Mouse (Mus musculus): ENCODE data around the gene Psors1c2.

DNA sequence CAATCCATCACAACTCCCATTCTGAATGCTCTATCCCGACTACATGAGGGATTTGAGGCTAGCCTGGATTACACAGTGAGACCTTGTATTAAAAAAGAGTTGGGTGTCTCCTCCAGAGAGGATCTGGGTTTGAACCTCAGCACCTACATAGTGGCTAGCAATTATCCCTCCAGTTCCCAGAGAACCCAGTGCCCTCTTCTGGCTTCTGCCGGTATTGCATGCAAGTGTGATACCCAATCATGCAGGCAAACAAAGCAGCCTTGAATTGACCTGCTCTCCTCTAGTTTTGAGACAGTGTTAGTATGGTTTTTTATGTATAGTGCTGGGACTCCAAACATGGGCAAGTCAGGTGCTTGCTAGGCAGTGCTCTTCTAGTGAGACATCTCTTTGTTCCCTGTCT is 19.1 kb upstream of the Psors1c2 start:
- TF ChIP-seq CTCF (IDR thresholded peaks at IDR 0.05; ENCODE audit: control insufficient read depth, insufficient read depth, insufficient read length) (no peak), MAX (IDR thresholded peaks at IDR 0.05) (no peak), MYOG (IDR thresholded peaks at IDR 0.05; ENCODE audit: control insufficient read depth, extremely low read depth, insufficient read length) (no peak)
